Mouse (Mus musculus): ENCODE measurements at regions not wholly inside any gene's neighbourhood (a gene's known extent, or its start where the extent isn't known, plus 50 kb on each side); places are given as distances from the start of the nearest gene placed in this dataset.

- TF ChIP-seq CTCF (IDR thresholded peaks at IDR 0.05; ENCODE audit: low read depth) (no peak), EP300 (optimal IDR thresholded peaks at IDR 0.05) (no peak)
Measured at GRCm38 (mm10) chr1:77244642-77245041, 270.2 kb downstream of the Epha4 start.

Measured in stomach, postnatal 0 days (tissue).